Mouse (Mus musculus) stomach, embryonic 15.5 days (tissue): ENCODE data around the gene Olfr316. TPM values are rescaled to one million over a fixed set of nuclear protein-coding genes. Genes with fewer than 3 reads are reported as not detected.

Source experiments
- polyA plus RNA-seq: library from polyadenylated mRNA; unstranded; fragments of >200 nt; fragmentation: Nextera tagmentation; extraction: Ambion mirVana; gene quantifications from 2 replicates; pipeline ENCODE4 v1.2.1, GENCODE M21; 2015

Olfr316 gene
- polyA plus RNA-seq, 1 experiment from 2014 or later: not detected

Other genes starting within 250 kb of the Olfr316 start
- gene Olfr330, start 217.9 kb upstream of the Olfr316 start, polyA plus RNA-seq: not detected in 2 replicates
- not detected in 2 replicates for gene Olfr329-ps, start 206.3 kb upstream of the Olfr316 start, polyA plus RNA-seq
- gene Olfr328, start 197.1 kb upstream of the Olfr316 start, polyA plus RNA-seq: 0.06 TPM in 1 of 2 replicates, not detected in the other
- gene Olfr224, start 182.2 kb upstream of the Olfr316 start, polyA plus RNA-seq: not detected in 2 replicates
- not detected in 2 replicates for gene Olfr325, start 175.0 kb upstream of the Olfr316 start, polyA plus RNA-seq
- gene Olfr324, start 157.6 kb upstream of the Olfr316 start, polyA plus RNA-seq: not detected in 2 replicates
- gene 2210407C18Rik, start 136.7 kb upstream of the Olfr316 start, polyA plus RNA-seq: 0.84 and 2.3 TPM in 2 replicates
- gene Olfr323, start 122.2 kb upstream of the Olfr316 start, polyA plus RNA-seq: not detected in 2 replicates
- gene Trim58, start 112.3 kb upstream of the Olfr316 start, polyA plus RNA-seq: 0.45 and 1.2 TPM in 2 replicates
- gene Olfr322, start 94.0 kb upstream of the Olfr316 start, polyA plus RNA-seq: not detected in 2 replicates
- gene Olfr320, start 71.6 kb upstream of the Olfr316 start, polyA plus RNA-seq: not detected in 2 replicates
- not detected in 2 replicates for gene Olfr319, start 53.6 kb upstream of the Olfr316 start, polyA plus RNA-seq
- gene Olfr318, start 28.7 kb upstream of the Olfr316 start, polyA plus RNA-seq: not detected in 2 replicates
- gene Olfr317, start 13.5 kb upstream of the Olfr316 start, polyA plus RNA-seq: not detected in 2 replicates
- gene Olfr315, start 20.5 kb downstream of the Olfr316 start, polyA plus RNA-seq: not detected in 2 replicates
- not detected in 2 replicates for gene Olfr314, start 30.2 kb downstream of the Olfr316 start, polyA plus RNA-seq
- gene Fam183b, start 49.2 kb downstream of the Olfr316 start, polyA plus RNA-seq: 9.6 and 14.0 TPM in 2 replicates
- not detected in 2 replicates for gene Olfr313, start 62.3 kb downstream of the Olfr316 start, polyA plus RNA-seq
- not detected in 2 replicates for gene Olfr312, start 76.5 kb downstream of the Olfr316 start, polyA plus RNA-seq
- gene Olfr311, start 86.5 kb downstream of the Olfr316 start, polyA plus RNA-seq: not detected in 2 replicates
- 8.2 and 8.5 TPM in 2 replicates for gene Gm12258, start 94.4 kb downstream of the Olfr316 start, polyA plus RNA-seq
- 6.7 and 6.8 TPM in 2 replicates for gene 2810021J22Rik, start 114.5 kb downstream of the Olfr316 start, polyA plus RNA-seq
- 4.6 and 5.6 TPM in 2 replicates for gene Zfp39, start 151.5 kb downstream of the Olfr316 start, polyA plus RNA-seq
- 0.59 and 0.95 TPM in 2 replicates for gene Btnl10, start 165.2 kb downstream of the Olfr316 start, polyA plus RNA-seq
- gene Rnf187, start 186.2 kb downstream of the Olfr316 start, polyA plus RNA-seq: 229 and 235 TPM in 2 replicates
- 42.0 and 45.8 TPM in 2 replicates for gene Hist3h2ba, start 196.2 kb downstream of the Olfr316 start, polyA plus RNA-seq
- gene Hist3h2a, start 202.0 kb downstream of the Olfr316 start, polyA plus RNA-seq: 29.6 and 32.2 TPM in 2 replicates
- 0.19 and 0.28 TPM in 2 replicates for gene Trim17, start 202.0 kb downstream of the Olfr316 start, polyA plus RNA-seq
- gene Trim11, start 225.4 kb downstream of the Olfr316 start, polyA plus RNA-seq: 17.9 and 19.1 TPM in 2 replicates